Mouse (Mus musculus): ENCODE results near the gene Slc38a7.
"Not testable (repeated sequence)": the region's sequence is repeated elsewhere in the genome, so short reads cannot be mapped to it uniquely, and the experiment has no call there.

Gene Slc38a7

GRCm38 (mm10) chr8:95853102-95853843 is at the start of gene Slc38a7:
Slc38a7 (minus strand) TSS chr8:95853539.
- peak; percentile 91 for DNase-seq

- peak; percentile 58 for DNase-seq
Observed at GRCm38 (mm10) chr8:95901864-95902263, 48.5 kb upstream of the Slc38a7 start.

- DNase-seq, result no peak
Observed at GRCm38 (mm10) chr8:95893701-95894100, 40.4 kb upstream of the Slc38a7 start.

GRCm38 (mm10) chr8:95888285-95889136 is 35.2 kb upstream of the Slc38a7 start, which contains the start of gene Got2:
Got2 (minus strand) TSS chr8:95888547.
- peak; percentile 96 for DNase-seq

- DNase-seq, result peak; percentile 90
Observed at GRCm38 (mm10) chr8:95887578-95888284, 34.4 kb upstream of the Slc38a7 start.

- no peak for DNase-seq
Observed at GRCm38 (mm10) chr8:95886647-95887577, 33.6 kb upstream of the Slc38a7 start.

GRCm38 (mm10) chr8:95885966-95886365 is 32.6 kb upstream of the Slc38a7 start:
- DNase-seq, result no peak

- no peak for DNase-seq
Observed at GRCm38 (mm10) chr8:95885271-95885841, 32.0 kb upstream of the Slc38a7 start.

GRCm38 (mm10) chr8:95884491-95884890 is 31.2 kb upstream of the Slc38a7 start:
- no peak for DNase-seq

- DNase-seq, result no peak
Observed at GRCm38 (mm10) chr8:95882191-95882590, 28.9 kb upstream of the Slc38a7 start.

GRCm38 (mm10) chr8:95881576-95881975 is 28.2 kb upstream of the Slc38a7 start:
- DNase-seq, result no peak

GRCm38 (mm10) chr8:95879823-95880222 is 26.5 kb upstream of the Slc38a7 start:
- DNase-seq, result peak; percentile 8

GRCm38 (mm10) chr8:95878176-95878962 is 25.0 kb upstream of the Slc38a7 start:
- DNase-seq, result peak; percentile 79

- no peak for DNase-seq
Observed at GRCm38 (mm10) chr8:95875270-95875669, 21.9 kb upstream of the Slc38a7 start.

- DNase-seq, result no peak
Observed at GRCm38 (mm10) chr8:95871690-95872089, 18.4 kb upstream of the Slc38a7 start.

- not testable (repeated sequence) for DNase-seq
Observed at GRCm38 (mm10) chr8:95864851-95865250, 11.5 kb upstream of the Slc38a7 start.

- DNase-seq, result not testable (repeated sequence)
Observed at GRCm38 (mm10) chr8:95863761-95864440, 10.6 kb upstream of the Slc38a7 start.

GRCm38 (mm10) chr8:95854174-95854573 is 835 bp upstream of the Slc38a7 start:
- no peak for DNase-seq

- DNase-seq, result no peak
Observed at GRCm38 (mm10) chr8:95852290-95852689, 1.0 kb downstream of the Slc38a7 start.

GRCm38 (mm10) chr8:95850326-95850725 is 3.0 kb downstream of the Slc38a7 start:
- DNase-seq, result no peak
